Mouse (Mus musculus) ovary, postnatal 36 days (tissue): ENCODE data around the gene Sly.
"Not testable (repeated sequence)": the region's sequence is repeated elsewhere in the genome, so short reads cannot be mapped to it uniquely, and the experiment has no call there.

Experiments
- DNase-seq: peaks from one replicate; pipeline ENCODE4 v3.0.0; 2022; ENCODE audit warnings: low spot score, mixed read lengths

Sly gene

DNA sequence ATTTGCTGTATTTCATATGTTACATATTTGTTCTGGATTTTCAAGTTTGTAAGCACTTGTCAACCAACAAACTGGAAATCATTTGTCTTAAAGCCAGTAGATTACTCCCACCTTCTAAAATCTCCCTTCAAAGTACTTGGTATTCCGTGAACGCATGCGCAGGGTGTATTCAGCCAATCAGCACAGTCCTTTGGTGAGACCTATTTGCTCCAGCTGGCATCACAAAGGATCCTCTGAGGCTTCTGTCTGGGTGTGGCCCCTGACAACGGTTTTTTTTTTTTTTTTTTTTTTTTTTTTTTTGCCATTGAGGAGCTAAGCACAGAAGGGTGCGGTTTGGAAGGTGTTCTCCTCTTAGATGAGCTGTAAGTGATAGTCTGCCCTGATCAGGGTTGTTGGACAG lies at the start of gene Sly:
TSS of gene Sly (plus strand) at position 301 of the 400 bp plus-strand sequence.
- not testable (repeated sequence) for DNase-seq
